Mouse (Mus musculus) heart, adult 11 months (tissue): ENCODE results near the gene Adssl1.

Source experiments
- DNase-seq: peaks from one replicate; pipeline ENCODE4 v3.0.0; 2022

The Adssl1 gene

DNA sequence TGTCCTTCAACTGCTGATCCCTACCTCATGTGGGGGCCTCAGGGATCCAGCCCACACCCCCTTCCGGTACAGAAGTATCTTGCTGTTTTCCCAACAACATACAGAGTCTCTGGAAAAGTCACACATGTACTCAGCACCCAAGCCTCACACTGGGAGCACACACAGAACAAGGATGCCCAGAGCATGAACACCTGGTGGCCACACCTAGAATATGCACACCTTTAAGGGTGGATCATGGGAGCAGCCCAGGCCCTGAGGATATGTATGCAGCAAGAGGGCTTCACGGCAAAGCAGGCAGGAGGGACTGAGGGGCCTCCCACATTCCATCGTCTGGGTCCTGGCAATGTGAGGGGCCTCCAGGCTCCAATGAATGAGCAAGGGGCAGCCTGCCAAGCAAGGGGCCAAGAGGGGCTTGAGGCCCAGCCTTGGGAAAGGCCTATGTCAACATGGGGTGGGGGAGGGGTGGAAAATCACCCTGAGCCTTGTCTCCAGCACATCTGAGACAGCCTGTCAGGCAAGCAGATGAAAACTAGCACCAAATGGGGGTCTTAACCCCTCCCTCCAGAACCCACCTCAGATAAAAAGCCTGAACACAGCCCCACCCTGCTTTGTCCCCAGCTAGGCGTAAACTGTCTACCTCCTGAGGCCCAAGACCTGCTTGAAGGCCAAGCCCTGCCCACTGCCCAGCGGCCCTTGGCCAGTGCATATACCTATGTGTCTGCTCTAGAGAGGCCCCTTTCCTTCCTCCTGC, 40.9 kb downstream of the Adssl1 start:
- no peak for DNase-seq

- DNase-seq, result no peak
Observed at GRCm38 (mm10) chr12:112661327-112661605, 41.4 kb downstream of the Adssl1 start.

DNA sequence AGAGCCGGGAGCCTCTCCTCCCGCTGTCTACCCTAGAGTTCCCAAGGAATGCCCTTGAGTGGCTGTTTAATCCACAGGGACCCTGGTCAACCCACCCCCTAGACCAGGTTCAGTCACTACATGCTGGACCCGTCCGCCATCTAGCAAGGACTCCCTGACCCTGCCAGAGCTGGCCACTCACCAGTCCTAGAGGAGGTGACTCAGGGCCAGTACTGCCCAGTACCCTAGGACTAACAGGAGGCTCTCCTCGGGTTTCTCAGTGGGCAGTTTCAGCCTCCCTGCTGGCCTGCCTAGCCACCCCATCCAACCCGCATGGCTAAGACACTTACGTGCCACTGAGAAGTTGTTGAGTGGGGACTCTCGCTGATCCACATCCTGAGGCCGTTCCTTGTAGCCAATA, 42.0 kb downstream of the Adssl1 start:
- no peak for DNase-seq

DNA sequence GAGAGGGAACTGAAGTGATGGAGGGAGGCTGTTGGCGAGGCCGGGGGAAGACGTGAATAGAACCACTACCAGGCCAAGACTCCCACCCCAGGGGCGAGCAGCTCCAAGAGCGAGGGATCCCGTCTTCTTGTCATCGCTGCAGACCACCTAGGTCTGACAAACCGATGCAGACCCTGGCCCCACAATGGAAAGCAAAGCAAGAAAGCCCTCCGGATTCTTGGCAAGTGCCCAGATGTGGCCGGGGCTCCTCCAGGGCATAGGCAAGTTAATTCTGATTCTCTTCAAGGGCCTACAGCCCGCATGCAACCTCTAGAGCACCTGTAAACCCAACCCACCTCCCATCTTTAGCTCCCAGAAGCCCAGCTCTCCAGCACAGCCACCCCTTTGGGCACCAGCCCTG, 43.5 kb downstream of the Adssl1 start:
- DNase-seq, result no peak

GRCm38 (mm10) chr12:112663716-112664115, 43.9 kb downstream of the Adssl1 start:
- no peak for DNase-seq

DNA sequence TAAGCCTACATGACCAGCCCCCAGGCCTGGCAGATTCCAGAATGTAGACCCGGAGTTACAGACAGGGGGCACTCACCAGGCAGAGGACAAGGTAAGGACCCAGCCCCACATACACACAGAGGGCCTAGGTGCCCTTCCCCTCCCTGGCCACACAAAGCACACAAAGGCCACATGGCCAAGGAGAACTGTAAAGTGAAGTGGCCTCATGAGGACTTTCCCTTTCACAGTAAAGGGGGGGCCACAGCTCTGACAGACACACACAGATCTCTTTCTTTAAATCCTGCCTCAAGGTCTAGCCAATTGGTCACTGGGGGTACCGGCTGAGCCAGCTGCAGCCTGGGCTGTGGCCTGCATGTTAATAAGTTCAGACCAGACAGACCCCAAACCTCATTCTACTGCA, 44.3 kb downstream of the Adssl1 start:
- DNase-seq, result no peak

- DNase-seq, result no peak
Observed at GRCm38 (mm10) chr12:112664656-112665055, 44.8 kb downstream of the Adssl1 start.

DNA sequence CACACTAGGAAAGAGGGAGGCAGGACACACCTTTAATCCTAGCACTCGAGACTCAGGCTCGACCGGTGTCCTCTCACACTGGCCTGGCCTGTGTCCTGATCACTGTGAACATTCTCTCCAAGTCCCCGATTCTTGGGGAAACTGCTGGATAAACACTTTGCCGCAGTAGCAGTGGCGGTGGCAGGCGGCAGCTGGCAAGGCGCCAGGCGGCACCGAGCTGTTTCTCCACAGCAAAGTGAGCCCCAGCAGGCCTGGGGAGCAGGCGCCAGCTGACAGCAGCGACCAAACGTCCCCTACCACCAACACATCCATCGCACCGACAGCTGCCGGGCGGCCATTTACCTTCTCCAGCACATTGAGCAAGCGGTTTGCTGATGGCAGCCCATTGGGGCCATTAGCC, 45.6 kb downstream of the Adssl1 start:
- DNase-seq, result peak; percentile 96

- DNase-seq, result peak; percentile 94
Observed at GRCm38 (mm10) chr12:112665881-112666544, 46.2 kb downstream of the Adssl1 start.

- DNase-seq, result peak; percentile 98
Observed at GRCm38 (mm10) chr12:112667619-112668297, 47.9 kb downstream of the Adssl1 start.

- DNase-seq, result peak; percentile 98
Observed at GRCm38 (mm10) chr12:112670718-112671393, 51.0 kb downstream of the Adssl1 start.

DNA sequence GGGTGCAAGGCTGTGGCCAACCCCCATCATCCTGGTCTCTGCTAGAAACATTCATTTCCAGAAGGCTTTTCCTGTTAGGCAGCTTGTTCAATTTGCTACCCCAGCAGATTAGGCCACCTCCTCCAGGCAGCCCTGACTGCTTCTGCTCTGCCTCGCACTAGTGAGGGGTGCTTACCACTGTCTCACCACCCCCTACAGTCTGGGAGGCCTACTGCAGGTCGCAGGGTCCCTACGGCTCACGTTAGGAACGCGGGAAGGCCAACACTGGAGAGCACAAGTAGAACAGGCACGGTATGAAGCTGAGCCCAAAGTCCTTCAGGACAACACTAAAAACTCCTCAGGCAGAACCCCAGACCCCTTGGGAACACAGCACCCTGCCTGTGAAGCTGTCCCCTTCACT, 52.0 kb downstream of the Adssl1 start:
- no peak for DNase-seq

DNA sequence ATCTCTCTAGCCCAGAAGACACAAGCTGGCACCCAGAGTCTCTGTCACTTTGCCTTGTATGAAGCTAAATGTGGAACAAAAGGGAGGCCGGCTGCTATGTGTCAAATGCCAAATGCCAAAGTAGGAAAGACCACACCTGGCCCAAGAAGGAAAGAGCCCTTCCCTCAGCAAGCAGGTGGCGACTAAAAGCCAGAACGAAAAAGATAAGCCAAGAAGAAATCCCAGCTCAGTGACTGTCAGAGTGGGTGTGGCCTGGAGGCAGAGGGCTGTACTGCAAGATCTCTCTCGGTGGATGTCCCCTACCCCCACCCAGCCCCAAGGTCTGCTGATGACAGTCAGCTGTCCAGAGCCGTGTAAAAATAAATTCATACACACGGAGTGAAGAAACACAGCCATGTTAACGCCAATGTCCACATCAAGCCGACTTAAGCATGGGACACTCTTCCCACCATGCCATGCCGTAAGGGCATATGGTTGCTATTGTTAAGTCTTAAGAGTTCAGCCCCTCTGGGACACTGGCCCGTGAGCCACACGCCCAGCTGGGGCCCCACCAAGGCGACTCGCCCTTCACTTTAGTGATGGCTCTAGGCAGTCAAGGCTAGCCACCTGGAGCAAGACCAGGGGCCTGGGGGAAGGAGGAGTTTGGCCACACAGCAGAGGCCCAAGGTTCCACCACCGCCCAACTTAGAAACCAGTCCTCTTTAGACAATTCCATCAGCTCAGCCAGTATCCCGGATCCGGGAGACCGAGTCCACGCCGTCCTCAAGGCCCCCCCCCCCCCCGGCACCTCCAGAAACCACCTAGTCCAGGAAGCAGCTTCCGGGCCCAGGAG, 53.1 kb downstream of the Adssl1 start:
- peak; percentile 97 for DNase-seq

GRCm38 (mm10) chr12:112673576-112674091, 53.8 kb downstream of the Adssl1 start:
- peak; percentile 96 for DNase-seq

- peak; percentile 99 for DNase-seq
Observed at GRCm38 (mm10) chr12:112674132-112675011, 54.5 kb downstream of the Adssl1 start, which contains the start of gene Akt1. Akt1 (minus strand) TSS chr12:112674884.

DNA sequence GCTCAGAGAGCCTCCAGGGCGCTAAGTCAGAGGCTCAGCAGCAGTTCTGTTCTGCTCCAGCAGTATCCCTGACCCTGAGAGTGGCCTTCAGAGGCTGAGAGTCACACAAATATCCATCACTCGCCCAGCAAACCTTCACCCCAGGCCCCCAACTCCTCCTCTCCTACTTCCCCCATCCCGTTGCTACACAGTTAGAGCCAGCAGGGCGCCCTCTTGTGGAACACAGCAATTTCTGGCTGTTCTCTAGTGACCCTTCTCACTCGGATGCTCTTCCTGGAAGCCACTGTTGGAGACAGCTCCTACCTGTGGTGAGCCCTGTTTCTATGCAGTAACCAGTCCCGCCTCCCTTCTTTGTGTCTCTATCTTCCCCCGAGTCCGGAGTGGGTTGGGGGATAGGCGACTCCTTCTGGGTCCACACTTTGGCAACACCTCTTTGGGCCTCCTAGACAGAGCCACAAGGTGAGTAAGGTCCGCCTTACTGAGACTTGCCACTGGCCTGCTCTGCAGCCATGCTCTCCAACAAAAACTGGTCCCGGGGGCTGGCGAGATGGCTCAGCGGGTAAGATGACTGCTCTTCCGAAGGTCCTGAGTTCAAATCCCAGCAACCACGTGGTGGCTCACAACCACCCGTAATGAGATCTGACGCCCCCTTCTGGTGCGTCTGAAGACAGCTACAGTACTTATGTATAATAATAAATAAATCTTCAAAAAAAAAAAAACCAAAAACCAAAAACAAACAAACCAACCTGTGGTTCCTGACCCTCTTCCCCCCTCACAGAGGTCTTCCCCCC, 55.6 kb downstream of the Adssl1 start:
- DNase-seq, result peak; percentile 98

GRCm38 (mm10) chr12:112677076-112677475, 57.2 kb downstream of the Adssl1 start:
- no peak for DNase-seq

DNA sequence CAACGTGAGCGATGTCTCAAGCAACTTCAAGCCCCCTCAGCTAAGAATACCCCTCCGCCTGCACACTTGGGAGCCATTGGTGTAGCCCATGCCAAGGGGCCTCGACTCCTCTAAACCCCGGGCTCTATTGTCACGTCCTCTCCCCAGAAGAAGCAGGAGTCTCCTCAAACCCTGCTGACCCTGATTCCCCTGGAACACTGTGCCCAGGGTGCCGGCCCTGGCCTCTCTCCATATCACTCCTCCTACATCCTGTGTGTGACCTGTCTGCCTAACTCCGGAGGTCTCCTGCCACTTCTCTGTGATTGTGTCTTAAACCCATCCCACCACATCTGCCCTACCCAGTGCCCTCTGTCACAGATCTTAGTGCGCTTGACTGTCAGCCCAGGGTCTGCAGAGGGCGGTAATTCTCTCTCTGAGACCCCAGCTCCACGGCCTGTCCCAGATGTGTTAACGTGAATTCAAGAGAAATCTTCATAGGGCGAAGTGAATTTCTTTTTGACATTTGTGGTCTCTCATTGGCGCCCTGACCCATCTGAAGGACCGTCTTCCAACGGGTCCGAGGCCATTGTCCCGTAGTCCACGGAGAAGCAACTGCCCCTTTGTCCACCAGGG, 58.2 kb downstream of the Adssl1 start:
- peak; percentile 93 for DNase-seq

DNA sequence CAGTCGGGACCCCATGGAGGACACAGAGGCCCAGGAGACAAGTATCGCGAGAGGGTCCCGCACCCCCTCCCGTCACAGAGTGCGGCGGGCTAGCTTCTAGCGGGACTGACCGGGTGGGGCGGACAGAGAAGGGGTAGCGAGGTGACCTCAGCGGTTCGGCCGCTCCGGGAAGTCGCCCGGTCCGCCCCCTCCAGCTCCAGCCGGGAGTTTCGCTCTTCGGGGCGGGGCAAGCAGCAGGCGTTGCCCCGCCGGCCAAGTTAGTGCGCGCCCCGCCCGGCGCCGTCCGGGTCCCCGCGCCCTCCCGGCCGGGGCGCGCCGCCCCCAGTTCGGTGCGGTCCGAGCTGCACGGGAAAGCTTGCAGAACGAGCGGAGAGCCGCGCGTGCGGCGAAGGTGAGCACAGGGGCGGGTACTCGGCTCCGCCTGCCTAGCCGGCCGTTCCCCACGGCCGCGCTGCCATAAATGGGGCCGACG, 58.7 kb downstream of the Adssl1 start, which contains the start of gene Zbtb42:
Gene Zbtb42, plus strand, starts transcription at position 274 of the 472 bp plus-strand sequence.
- DNase-seq, result peak; percentile 98
